Mouse (Mus musculus) cortical plate, adult 2 months (tissue): ENCODE measurements around the gene Ube2o.

Experiments
- CTCF ChIP-seq: fragments of 200-500 bp; IDR thresholded peaks from 2 replicates; pipeline ENCODE4 v1.5.1; 2011; ENCODE audit warnings: mild to moderate bottlenecking, control low read depth, low read length; ENCODE audit not compliant: insufficient read depth; ENCODE audit errors: extremely low read depth
- POLR2A ChIP-seq: fragments of 200-500 bp; IDR thresholded peaks from 2 replicates; pipeline ENCODE4 v1.6.1; 2011; ENCODE audit warnings: mild to moderate bottlenecking, low read length, control low read depth; ENCODE audit not compliant: insufficient read depth; ENCODE audit errors: extremely low read depth

DNA sequence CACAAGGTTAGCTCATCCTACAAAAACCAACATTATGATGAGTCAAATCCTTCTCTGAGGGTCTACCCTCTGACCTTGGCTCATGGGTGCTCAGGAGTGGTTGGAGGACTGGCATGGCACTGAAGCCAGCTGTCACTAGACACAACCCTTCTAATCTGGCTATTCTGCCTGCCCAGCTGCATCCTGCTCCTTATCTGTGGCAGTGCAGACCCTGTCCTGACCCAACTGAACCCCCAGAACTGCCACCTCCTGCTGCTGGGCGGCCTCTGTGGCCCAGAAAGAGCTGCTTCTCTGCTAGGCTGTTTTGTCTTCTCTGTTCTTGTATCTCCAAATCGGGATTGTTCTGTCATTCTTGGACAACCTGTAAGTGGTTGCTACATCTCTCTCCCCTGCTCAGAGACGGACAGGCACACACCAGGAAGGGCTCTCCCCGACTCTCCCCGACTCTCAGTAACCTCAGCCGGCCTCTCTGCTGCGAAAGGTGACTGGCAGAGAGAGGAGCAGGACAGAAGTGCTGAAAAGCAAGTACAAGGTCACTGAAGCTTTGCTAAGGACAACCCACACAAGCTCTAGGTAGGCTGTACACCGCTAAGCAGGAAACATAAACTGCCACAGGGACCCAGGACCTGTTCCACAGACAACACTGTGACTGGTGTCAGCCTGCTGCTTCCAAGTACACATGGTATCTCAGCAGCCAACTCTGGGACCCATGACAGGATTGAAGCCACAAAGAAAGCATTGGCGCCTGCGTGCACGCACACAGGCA is 31.8 kb downstream of the Ube2o start:
- TF ChIP-seq POLR2A (no peak), CTCF (no peak)
